Mouse (Mus musculus): ENCODE measurements around the gene Stim1. TPM values are rescaled to one million over a fixed set of nuclear protein-coding genes. Genes with fewer than 3 reads are reported as not detected.

The Stim1 gene
- total RNA-seq (2012; rRNA removed), result 22.4 and 31.3 TPM in 2 replicates

- Histone ChIP-seq H3K27ac (ENCODE audit: insufficient read depth, low read depth, low read length, poor library complexity, severe bottlenecking) (peak within 1 kb of the TSS; percentile 6; the same call in 1 of the 2 replicates), H3K4me1 (ENCODE audit: control insufficient read depth in 2 of 2, insufficient read depth in 2 of 2, low read length in 2 of 2, poor library complexity in 1 of 2) (peaks cover 2 to 4% of the 10 kb centered on the region in 2 experiments; a peak in 2 of 4 replicates), H3K9me3 (ENCODE audit: control insufficient read depth, insufficient read depth, low read depth, low read length) (no peaks in the 10 kb centered on the region), H3K4me3 (ENCODE audit: insufficient read depth in 1 of 2, low read depth in 1 of 2, low read length in 2 of 2, poor library complexity in 1 of 2, severe bottlenecking in 1 of 2) (peak within 1 kb of the TSS; percentile 71 to 86), H3K36me3 (ENCODE audit: control insufficient read depth, insufficient read depth, low read length, poor library complexity, severe bottlenecking) (no peaks in the 10 kb centered on the region), H3K9ac (ENCODE audit: insufficient read depth, low read depth, low read length, poor library complexity, severe bottlenecking) (peak within 1 kb of the TSS; percentile 75)
- TF ChIP-seq ZNF384 (IDR thresholded peaks at IDR 0.05; ENCODE audit: low read depth, low read length) (no peak), HCFC1 (IDR thresholded peaks at IDR 0.05; ENCODE audit: borderline replicate concordance, insufficient read depth, low read length) (no peak), ZC3H11A (IDR thresholded peaks at IDR 0.05; ENCODE audit: borderline replicate concordance, low read depth, low read length) (no peak), MAFK (IDR thresholded peaks at IDR 0.05; ENCODE audit: insufficient read depth, low read depth, low read length) (no peak), CHD2 (IDR thresholded peaks at IDR 0.05; ENCODE audit: low read depth, low read length) (no peak)
- in situ Hi-C loops (cut with MboI; ENCODE audit: low sequenced_read_pairs in 2 of 2, unreplicated experiment in 2 of 2), result no loop called here
- DNase-seq (ENCODE audit: low read depth, low spot score), result peak; percentile 30
Observed at GRCm38 (mm10) chr7:102267601-102268394, at the start of gene Stim1. Gene Stim1 (plus strand): TSS chr7:102267806.

DNA sequence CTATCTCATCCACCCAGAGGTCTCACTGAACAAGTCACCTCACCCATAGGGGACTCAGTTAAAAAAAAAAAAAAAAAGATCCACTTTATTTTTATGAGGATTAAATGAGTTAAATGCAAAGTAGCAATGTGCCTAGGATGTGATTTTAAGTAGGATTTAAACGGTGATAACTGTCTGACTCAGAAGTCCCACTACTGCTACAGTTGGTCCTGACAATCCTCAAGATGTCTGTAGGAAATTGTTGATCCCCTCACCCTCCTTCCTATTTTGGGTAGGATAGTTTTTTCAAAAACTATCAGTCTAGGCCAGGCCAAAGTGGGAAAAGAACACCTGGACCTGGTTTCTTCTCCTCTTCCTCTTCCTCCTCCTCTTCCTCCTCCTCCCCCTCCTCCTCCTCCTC is 45.7 kb upstream of the Stim1 start:
- Histone ChIP-seq H3K4me1 (ENCODE audit: control insufficient read depth in 2 of 2, insufficient read depth in 2 of 2, low read length in 2 of 2, poor library complexity in 1 of 2) (peaks cover 0 to 7% of the 10 kb centered on the region in 2 experiments; a peak in 2 of 4 replicates), H3K27ac (ENCODE audit: insufficient read depth, low read depth, low read length, poor library complexity, severe bottlenecking) (no peak overlapping the region), H3K36me3 (ENCODE audit: control insufficient read depth, insufficient read depth, low read length, poor library complexity, severe bottlenecking) (no peaks in the 10 kb centered on the region), H3K4me3 (ENCODE audit: insufficient read depth in 1 of 2, low read depth in 1 of 2, low read length in 2 of 2, poor library complexity in 1 of 2, severe bottlenecking in 1 of 2) (no peak overlapping the region), H3K9ac (ENCODE audit: insufficient read depth, low read depth, low read length, poor library complexity, severe bottlenecking) (no peak overlapping the region), H3K9me3 (ENCODE audit: control insufficient read depth, insufficient read depth, low read depth, low read length) (no peaks in the 10 kb centered on the region)
- DNase-seq (ENCODE audit: low read depth, low spot score), result no peak
- TF ChIP-seq HCFC1 (IDR thresholded peaks at IDR 0.05; ENCODE audit: borderline replicate concordance, insufficient read depth, low read length) (no peak), ZC3H11A (IDR thresholded peaks at IDR 0.05; ENCODE audit: borderline replicate concordance, low read depth, low read length) (no peak), CHD2 (IDR thresholded peaks at IDR 0.05; ENCODE audit: low read depth, low read length) (no peak), ZNF384 (IDR thresholded peaks at IDR 0.05; ENCODE audit: low read depth, low read length) (no peak), MAFK (IDR thresholded peaks at IDR 0.05; ENCODE audit: insufficient read depth, low read depth, low read length) (no peak)
- in situ Hi-C loops (cut with MboI; ENCODE audit: low sequenced_read_pairs in 2 of 2, unreplicated experiment in 2 of 2), result no loop called here

- Histone ChIP-seq H3K9ac (ENCODE audit: insufficient read depth, low read depth, low read length, poor library complexity, severe bottlenecking) (peak overlapping the region; percentile 81; the same call in 1 of the 2 replicates), H3K27ac (ENCODE audit: insufficient read depth, low read depth, low read length, poor library complexity, severe bottlenecking) (peak overlapping the region; percentile 13; the same call in 1 of the 2 replicates), H3K9me3 (ENCODE audit: control insufficient read depth, insufficient read depth, low read depth, low read length) (no peaks in the 10 kb centered on the region), H3K36me3 (ENCODE audit: control insufficient read depth, insufficient read depth, low read length, poor library complexity, severe bottlenecking) (peaks cover 1% of the 10 kb centered on the region; the same call in 1 of the 2 replicates), H3K4me1 (ENCODE audit: control insufficient read depth in 2 of 2, insufficient read depth in 2 of 2, low read length in 2 of 2, poor library complexity in 1 of 2) (peaks cover 0 to 7% of the 10 kb centered on the region in 2 experiments; a peak in 2 of 4 replicates), H3K4me3 (ENCODE audit: insufficient read depth in 1 of 2, low read depth in 1 of 2, low read length in 2 of 2, poor library complexity in 1 of 2, severe bottlenecking in 1 of 2) (peak overlapping the region; percentile 86 to 90)
- in situ Hi-C loops (cut with MboI; ENCODE audit: low sequenced_read_pairs in 2 of 2, unreplicated experiment in 2 of 2), result no loop called here
- no peak for TF ChIP-seq ZNF384 (IDR thresholded peaks at IDR 0.05; ENCODE audit: low read depth, low read length)
- no peak for TF ChIP-seq HCFC1 (IDR thresholded peaks at IDR 0.05; ENCODE audit: borderline replicate concordance, insufficient read depth, low read length)
- no peak for TF ChIP-seq MAFK (IDR thresholded peaks at IDR 0.05; ENCODE audit: insufficient read depth, low read depth, low read length)
- TF ChIP-seq CHD2 (IDR thresholded peaks at IDR 0.05; ENCODE audit: low read depth, low read length), result no peak
- no peak for TF ChIP-seq ZC3H11A (IDR thresholded peaks at IDR 0.05; ENCODE audit: borderline replicate concordance, low read depth, low read length)
- peak; percentile 59 for DNase-seq (ENCODE audit: low read depth, low spot score)
Observed at GRCm38 (mm10) chr7:102222336-102222735, 45.3 kb upstream of the Stim1 start.

- Histone ChIP-seq H3K27ac (ENCODE audit: insufficient read depth, low read depth, low read length, poor library complexity, severe bottlenecking) (peak overlapping the region; percentile 13; the same call in 1 of the 2 replicates), H3K4me3 (ENCODE audit: insufficient read depth in 1 of 2, low read depth in 1 of 2, low read length in 2 of 2, poor library complexity in 1 of 2, severe bottlenecking in 1 of 2) (peak overlapping the region; percentile 86 to 90), H3K9ac (ENCODE audit: insufficient read depth, low read depth, low read length, poor library complexity, severe bottlenecking) (peak overlapping the region; percentile 81), H3K4me1 (ENCODE audit: control insufficient read depth in 2 of 2, insufficient read depth in 2 of 2, low read length in 2 of 2, poor library complexity in 1 of 2) (peaks cover 0 to 7% of the 10 kb centered on the region in 2 experiments; a peak in 2 of 4 replicates), H3K9me3 (ENCODE audit: control insufficient read depth, insufficient read depth, low read depth, low read length) (no peaks in the 10 kb centered on the region), H3K36me3 (ENCODE audit: control insufficient read depth, insufficient read depth, low read length, poor library complexity, severe bottlenecking) (peaks cover 1% of the 10 kb centered on the region; the same call in 1 of the 2 replicates)
- peak; percentile 56 for DNase-seq (ENCODE audit: low read depth, low spot score)
- in situ Hi-C loops (cut with MboI; ENCODE audit: low sequenced_read_pairs in 2 of 2, unreplicated experiment in 2 of 2), result no loop called here
- no peak for TF ChIP-seq ZC3H11A (IDR thresholded peaks at IDR 0.05; ENCODE audit: borderline replicate concordance, low read depth, low read length)
- TF ChIP-seq ZNF384 (IDR thresholded peaks at IDR 0.05; ENCODE audit: low read depth, low read length), result peak; percentile 70
- no peak for TF ChIP-seq CHD2 (IDR thresholded peaks at IDR 0.05; ENCODE audit: low read depth, low read length)
- TF ChIP-seq HCFC1 (IDR thresholded peaks at IDR 0.05; ENCODE audit: borderline replicate concordance, insufficient read depth, low read length), result no peak
- no peak for TF ChIP-seq MAFK (IDR thresholded peaks at IDR 0.05; ENCODE audit: insufficient read depth, low read depth, low read length)
Observed at GRCm38 (mm10) chr7:102222830-102223556, 44.6 kb upstream of the Stim1 start.

Data from ES-E14 (cell line).